Mouse (Mus musculus): ENCODE measurements at regions not wholly inside any gene's neighbourhood (a gene's known extent, or its start where the extent isn't known, plus 50 kb on each side); places are given as distances from the start of the nearest gene placed in this dataset.
A peak's percentile ranks its signal among the peaks of the same experiment; 100 is the strongest.

DNA sequence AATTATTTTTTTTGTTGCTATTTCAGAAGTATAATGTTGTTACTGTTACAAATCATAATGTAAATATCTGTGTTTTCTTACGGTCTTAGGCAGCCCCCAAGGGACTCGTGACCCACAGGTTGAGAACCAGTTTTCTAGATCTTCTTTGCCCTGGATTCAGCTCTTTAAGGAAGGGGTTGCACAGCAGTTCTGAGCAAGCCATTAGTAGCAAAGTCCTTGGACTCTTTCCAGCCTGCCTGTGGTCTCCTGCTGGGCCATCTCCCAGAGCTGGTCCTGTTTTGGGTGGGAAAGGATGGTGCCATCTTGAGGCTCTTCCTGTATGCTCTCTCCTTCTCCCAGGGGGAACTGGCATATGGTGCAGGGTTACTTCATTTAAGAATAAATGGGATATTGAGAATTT, 380.9 kb upstream of the Slc30a5 start:
- no peak overlapping the region for H3K9ac ChIP-seq
- no peak for TF ChIP-seq CTCF (IDR thresholded peaks at IDR 0.05; ENCODE audit: low read depth)
- no peak overlapping the region for H3K4me3 ChIP-seq (ENCODE audit: low read depth, low read length)
- ATAC-seq (no peak), DNase-seq (no peak)
- 70% methylated on average over 2 of the region's 2 CpGs for WGBS
- no peak overlapping the region for H3K4me2 ChIP-seq (ENCODE audit: low read depth)
- H3K4me1 ChIP-seq (ENCODE audit: insufficient read depth) = peaks cover 5% of the 10 kb centered on the region
- no peaks in the 10 kb centered on the region for H3K36me3 ChIP-seq (ENCODE audit: insufficient read depth)
- no peak overlapping the region for H3K27ac ChIP-seq (ENCODE audit: low read depth, low read length)
- H3K27me3 ChIP-seq (ENCODE audit: insufficient read depth, low read length) = no peaks in the 10 kb centered on the region
- no peaks in the 10 kb centered on the region for H3K9me3 ChIP-seq (ENCODE audit: low read length)

- TF ChIP-seq CTCF (IDR thresholded peaks at IDR 0.05; ENCODE audit: low read depth) = no peak
- H3K27ac ChIP-seq (ENCODE audit: low read depth, low read length) = no peak overlapping the region
- no peaks in the 10 kb centered on the region for H3K9me3 ChIP-seq (ENCODE audit: low read length)
- DNase-seq (peak; percentile 86), ATAC-seq (peak; percentile 21; the same call in 1 of the 2 replicates)
- WGBS = 16% methylated on average over 13 of the region's 13 CpGs
- H3K4me1 ChIP-seq (ENCODE audit: insufficient read depth) = peaks cover 5% of the 10 kb centered on the region
- H3K36me3 ChIP-seq (ENCODE audit: insufficient read depth) = no peaks in the 10 kb centered on the region
- no peak overlapping the region for H3K9ac ChIP-seq
- no peak overlapping the region for H3K4me3 ChIP-seq (ENCODE audit: low read depth, low read length)
- H3K4me2 ChIP-seq (ENCODE audit: low read depth) = no peak overlapping the region
- no peaks in the 10 kb centered on the region for H3K27me3 ChIP-seq (ENCODE audit: insufficient read depth, low read length)
Observed at GRCm38 (mm10) chr13:101213121-101213916, 380.1 kb upstream of the Slc30a5 start.

- Histone ChIP-seq H3K4me3 (ENCODE audit: low read depth, low read length) (no peak overlapping the region), H3K4me2 (ENCODE audit: low read depth) (no peak overlapping the region), H3K9me3 (ENCODE audit: low read length) (no peaks in the 10 kb centered on the region), H3K27ac (ENCODE audit: low read depth, low read length) (no peak overlapping the region), H3K27me3 (ENCODE audit: insufficient read depth, low read length) (no peaks in the 10 kb centered on the region), H3K36me3 (ENCODE audit: insufficient read depth) (no peaks in the 10 kb centered on the region), H3K4me1 (ENCODE audit: insufficient read depth) (peaks cover 5% of the 10 kb centered on the region), H3K9ac (no peak overlapping the region)
- WGBS = 49% methylated on average over 5 of the region's 5 CpGs
- no peak for ATAC-seq
- no peak for DNase-seq
- no peak for TF ChIP-seq CTCF (IDR thresholded peaks at IDR 0.05; ENCODE audit: low read depth)
Observed at GRCm38 (mm10) chr13:101212341-101212895, 379.2 kb upstream of the Slc30a5 start.

GRCm38 (mm10) chr13:101208788-101209187, 375.6 kb upstream of the Slc30a5 start:
- DNase-seq = peak; percentile 49
- peak; percentile 68 for ATAC-seq
- no peak for TF ChIP-seq CTCF (IDR thresholded peaks at IDR 0.05; ENCODE audit: low read depth)
- no peak overlapping the region for H3K4me3 ChIP-seq (ENCODE audit: low read depth, low read length)
- no peaks in the 10 kb centered on the region; the same call in 1 of the 2 replicates for H3K4me1 ChIP-seq (ENCODE audit: insufficient read depth)
- WGBS = 74% methylated on average over 9 of the region's 9 CpGs
- no peak overlapping the region for H3K9ac ChIP-seq
- no peaks in the 10 kb centered on the region for H3K9me3 ChIP-seq (ENCODE audit: low read length)
- H3K4me2 ChIP-seq (ENCODE audit: low read depth) = no peak overlapping the region
- peak overlapping the region; percentile 69 for H3K27ac ChIP-seq (ENCODE audit: low read depth, low read length)
- no peaks in the 10 kb centered on the region for H3K36me3 ChIP-seq (ENCODE audit: insufficient read depth)
- H3K27me3 ChIP-seq (ENCODE audit: insufficient read depth, low read length) = no peaks in the 10 kb centered on the region

DNA sequence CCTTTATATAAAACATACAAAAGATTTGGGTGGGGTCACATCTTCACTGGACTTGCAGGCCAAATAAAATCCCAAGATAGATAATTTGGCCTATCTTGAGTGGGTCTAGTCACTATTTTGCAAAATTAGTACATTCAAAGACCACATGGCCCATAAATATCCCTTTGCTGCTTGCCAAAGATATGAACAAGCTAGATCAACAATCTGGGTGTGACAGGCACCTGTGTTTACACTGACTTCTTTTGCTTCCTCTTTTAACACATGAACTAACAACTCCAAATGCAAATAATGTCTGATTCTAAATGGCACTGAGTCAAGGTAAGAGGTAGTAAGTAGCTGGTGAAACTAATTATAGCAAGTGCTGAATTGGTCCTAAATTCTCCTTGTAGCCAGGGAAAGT, 370.2 kb upstream of the Slc30a5 start:
- H3K4me3 ChIP-seq (ENCODE audit: low read depth, low read length) = no peak overlapping the region
- DNase-seq = no peak
- no peak for ATAC-seq
- H3K9ac ChIP-seq = no peak overlapping the region
- H3K27me3 ChIP-seq (ENCODE audit: insufficient read depth, low read length) = no peaks in the 10 kb centered on the region
- H3K4me2 ChIP-seq (ENCODE audit: low read depth) = no peak overlapping the region
- H3K27ac ChIP-seq (ENCODE audit: low read depth, low read length) = no peak overlapping the region
- no peaks in the 10 kb centered on the region for H3K9me3 ChIP-seq (ENCODE audit: low read length)
- TF ChIP-seq CTCF (IDR thresholded peaks at IDR 0.05; ENCODE audit: low read depth) = no peak
- no peaks in the 10 kb centered on the region for H3K4me1 ChIP-seq (ENCODE audit: insufficient read depth)
- no peaks in the 10 kb centered on the region for H3K36me3 ChIP-seq (ENCODE audit: insufficient read depth)

GRCm38 (mm10) chr13:101202565-101203313, 369.5 kb upstream of the Slc30a5 start:
- no peak overlapping the region for H3K4me2 ChIP-seq (ENCODE audit: low read depth)
- H3K9ac ChIP-seq = no peak overlapping the region
- TF ChIP-seq CTCF (IDR thresholded peaks at IDR 0.05; ENCODE audit: low read depth) = no peak
- no peaks in the 10 kb centered on the region for H3K4me1 ChIP-seq (ENCODE audit: insufficient read depth)
- WGBS = 24% methylated on average over 4 of the region's 4 CpGs
- no peak overlapping the region for H3K4me3 ChIP-seq (ENCODE audit: low read depth, low read length)
- no peaks in the 10 kb centered on the region for H3K27me3 ChIP-seq (ENCODE audit: insufficient read depth, low read length)
- no peak overlapping the region for H3K27ac ChIP-seq (ENCODE audit: low read depth, low read length)
- H3K9me3 ChIP-seq (ENCODE audit: low read length) = no peaks in the 10 kb centered on the region
- ATAC-seq (peak; percentile 63), DNase-seq (no peak)
- H3K36me3 ChIP-seq (ENCODE audit: insufficient read depth) = no peaks in the 10 kb centered on the region

Data from forebrain, postnatal 0 days (tissue).